7 mouse cellular contexts compared by ENCODE assay signal in the genomic region with DNA sequence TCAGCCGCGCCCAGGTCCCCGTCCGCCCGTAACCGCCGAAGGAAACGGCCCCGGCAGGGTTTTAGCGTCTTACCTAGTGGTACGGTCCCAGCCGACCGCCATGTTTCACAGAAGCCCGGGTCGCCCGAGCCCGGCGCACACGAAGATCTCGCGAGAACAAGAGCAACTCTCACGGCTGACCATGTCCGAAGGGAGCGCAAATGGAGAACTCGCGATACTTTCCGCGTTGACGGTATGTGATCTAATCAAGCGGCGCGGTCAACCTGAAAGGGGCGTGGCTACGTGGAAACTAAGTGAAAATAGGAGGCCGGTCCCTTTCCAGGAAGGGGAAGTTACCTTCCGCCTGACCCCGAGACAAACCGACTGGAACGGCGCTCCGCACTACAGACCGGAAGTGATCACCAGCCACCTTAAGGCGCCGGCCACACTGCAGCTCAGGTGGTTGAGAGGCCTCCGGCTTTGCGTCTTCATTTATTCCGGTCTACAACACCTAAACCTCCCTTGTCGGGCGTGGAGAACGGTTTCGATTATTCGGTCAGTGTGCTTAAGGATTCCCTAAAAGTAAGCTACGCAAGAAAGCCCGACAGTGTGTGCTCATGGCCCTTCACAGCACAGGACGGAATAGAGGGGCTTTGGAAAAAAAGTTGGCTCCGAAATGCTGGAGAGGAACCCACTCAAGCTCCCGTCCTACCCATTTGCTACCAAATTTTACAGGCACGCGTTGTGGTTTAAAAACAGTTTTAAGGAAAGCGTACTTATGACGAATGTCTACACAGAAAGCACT. TPM values are rescaled to one million over a fixed set of nuclear protein-coding genes. Genes with fewer than 3 reads are reported as not detected.
DNase-seq lines count a peak whose midpoint lies in the region; ATAC-seq lines count a peak whose summit lies in the region.

A gene (minus strand): TSS at position 478 of the 784 bp plus-strand sequence.

- peaks cover 13% of the 10 kb centered on the region for H3K4me1 ChIP-seq in embryonic facial prominence, embryonic 12.5 days
- peaks cover 9% of the 10 kb centered on the region; the same call in 1 of the 2 replicates for H3K4me1 ChIP-seq in limb, embryonic 11.5 days (ENCODE audit: control insufficient read depth, insufficient read depth, low read length)
- H3K4me1 ChIP-seq in midbrain, embryonic 14.5 days (ENCODE audit: control insufficient read depth, insufficient read depth, low read length), result peaks cover 18% of the 10 kb centered on the region

- peak within 1 kb of the TSS; percentile 75 for H3K4me2 ChIP-seq in embryonic facial prominence, embryonic 12.5 days (replicated peaks)
- peak within 1 kb of the TSS; percentile 63 for H3K4me2 ChIP-seq in limb, embryonic 11.5 days (ENCODE audit: low read depth, severe bottlenecking)
- peak within 1 kb of the TSS; percentile 81 for H3K4me2 ChIP-seq in midbrain, embryonic 14.5 days (ENCODE audit: low read length)

- H3K9me3 ChIP-seq in embryonic facial prominence, embryonic 12.5 days, result no peaks in the 10 kb centered on the region
- no peaks in the 10 kb centered on the region for H3K9me3 ChIP-seq in limb, embryonic 11.5 days (ENCODE audit: control insufficient read depth, low read length)
- no peaks in the 10 kb centered on the region for H3K9me3 ChIP-seq in midbrain, embryonic 14.5 days (ENCODE audit: control insufficient read depth, low read length)

- WGBS in embryonic facial prominence, embryonic 12.5 days, result under 1% methylated on average over 61 of the region's 61 CpGs
- WGBS in limb, embryonic 11.5 days, result under 1% methylated on average over 61 of the region's 61 CpGs
- WGBS in midbrain, embryonic 14.5 days, result under 1% methylated on average over 61 of the region's 61 CpGs

- H3K27me3 ChIP-seq in embryonic facial prominence, embryonic 12.5 days, result no peaks in the 10 kb centered on the region
- no peaks in the 10 kb centered on the region for H3K27me3 ChIP-seq in limb, embryonic 11.5 days (ENCODE audit: control insufficient read depth, insufficient read depth, low read length)
- H3K27me3 ChIP-seq in midbrain, embryonic 14.5 days (ENCODE audit: control insufficient read depth, insufficient read depth, low read length), result no peaks in the 10 kb centered on the region

- H3K36me3 ChIP-seq in embryonic facial prominence, embryonic 12.5 days, result no peaks in the 10 kb centered on the region
- H3K36me3 ChIP-seq in limb, embryonic 11.5 days (ENCODE audit: control insufficient read depth, insufficient read depth, low read length), result no peaks in the 10 kb centered on the region
- no peaks in the 10 kb centered on the region for H3K36me3 ChIP-seq in midbrain, embryonic 14.5 days (ENCODE audit: control insufficient read depth, insufficient read depth, low read length)

- peak within 1 kb of the TSS; percentile 93 for H3K9ac ChIP-seq in embryonic facial prominence, embryonic 12.5 days
- peak within 1 kb of the TSS; percentile 85 for H3K9ac ChIP-seq in limb, embryonic 11.5 days (ENCODE audit: low read length)
- peak within 1 kb of the TSS; percentile 98 for H3K9ac ChIP-seq in midbrain, embryonic 14.5 days (replicated peaks; ENCODE audit: low read length)

- DNase-seq in adrenal gland, postnatal 25 days, result peak; percentile 93
- DNase-seq in heart, adult 11 months, result peak; percentile 100
- DNase-seq in kidney, adult 18-20 months, result peak; percentile 98
- peak; percentile 97 for DNase-seq in limb, embryonic 11.5 days (ENCODE audit: low spot score)
- DNase-seq in midbrain, embryonic 14.5 days, result peak; percentile 100
- DNase-seq in spleen, adult 18-20 months, result peak; percentile 92 to 94

- peak within 1 kb of the TSS; percentile 78 for H3K4me3 ChIP-seq in embryonic facial prominence, embryonic 12.5 days
- H3K4me3 ChIP-seq in limb, embryonic 11.5 days (ENCODE audit: low read depth, low read length), result peak within 1 kb of the TSS; percentile 99
- H3K4me3 ChIP-seq in midbrain, embryonic 14.5 days (replicated peaks; ENCODE audit: low read depth, low read length), result peak within 1 kb of the TSS; percentile 97

- peak within 1 kb of the TSS; percentile 83 for H3K27ac ChIP-seq in embryonic facial prominence, embryonic 12.5 days
- peak within 1 kb of the TSS; percentile 65; the same call in 1 of the 2 replicates for H3K27ac ChIP-seq in limb, embryonic 11.5 days (replicated peaks; ENCODE audit: low read depth, low read length)
- peak within 1 kb of the TSS; percentile 89 for H3K27ac ChIP-seq in midbrain, embryonic 14.5 days (replicated peaks; ENCODE audit: low read depth, low read length)

- peak; percentile 99 for ATAC-seq in embryonic facial prominence, embryonic 12.5 days (ENCODE audit: insufficient number of reproducible peaks, insufficient read depth, low FRiP score, low TSS enrichment)
- peak; percentile 99 for ATAC-seq in limb, embryonic 11.5 days (ENCODE audit: insufficient number of reproducible peaks, low FRiP score, low TSS enrichment, low read depth)
- ATAC-seq in midbrain, embryonic 14.5 days (ENCODE audit: low FRiP score, low TSS enrichment), result peak; percentile 99

RNA-seq across cellular contexts. Expression of the gene that starts here (rescaled TPM):
- total RNA-seq in adrenal gland, postnatal 25 days (2021), result 67.8 and 75.0 TPM in 2 replicates
- polyA plus RNA-seq in embryonic facial prominence, embryonic 12.5 days (2016; fragmentation: Nextera tagmentation; extraction: Ambion mirVana), result 206 and 221 TPM in 2 replicates
- 194 and 205 TPM in 2 replicates for polyA plus RNA-seq in limb, embryonic 11.5 days (2014; fragmentation: Nextera tagmentation; extraction: Ambion mirVana)
- polyA plus RNA-seq in midbrain, embryonic 14.5 days (2014; fragmentation: Nextera tagmentation; extraction: Ambion mirVana), result 209 and 213 TPM in 2 replicates

Comparison
In these comparisons a context has a peak if more than half of its experiments do, and no peak if none do; other contexts are left out.
1. Peak in every context shown above with its lines: DNase-seq, ATAC-seq, H3K4me3 ChIP-seq and H3K27ac ChIP-seq.